Mouse (Mus musculus): ENCODE measurements at regions not wholly inside any gene's neighbourhood (a gene's known extent, or its start where the extent isn't known, plus 50 kb on each side); places are given as distances from the start of the nearest gene placed in this dataset.

GRCm38 (mm10) chr8:53956148-53956547 lies 121.3 kb upstream of the Vegfc start:
- no peak for DNase-seq (ENCODE audit: low spot score in 2 of 2)

GRCm38 (mm10) chr8:53958548-53958947 lies 118.9 kb upstream of the Vegfc start:
- no peak for DNase-seq (ENCODE audit: low spot score in 2 of 2)

- no peak for DNase-seq (ENCODE audit: low spot score in 2 of 2)
Measured at GRCm38 (mm10) chr8:53962993-53963392, 114.4 kb upstream of the Vegfc start.

GRCm38 (mm10) chr8:53984296-53984695 lies 93.1 kb upstream of the Vegfc start:
- no peak for DNase-seq (ENCODE audit: low spot score in 2 of 2)

GRCm38 (mm10) chr8:53985685-53986084 lies 91.7 kb upstream of the Vegfc start:
- DNase-seq (ENCODE audit: low spot score in 2 of 2), result no peak

GRCm38 (mm10) chr8:53994208-53994607 lies 83.2 kb upstream of the Vegfc start:
- no peak for DNase-seq (ENCODE audit: low spot score in 2 of 2)

GRCm38 (mm10) chr8:53997461-53997860 lies 79.9 kb upstream of the Vegfc start:
- no peak for DNase-seq (ENCODE audit: low spot score in 2 of 2)

- no peak for DNase-seq (ENCODE audit: low spot score in 2 of 2)
Measured at GRCm38 (mm10) chr8:54002948-54003347, 74.5 kb upstream of the Vegfc start.

- DNase-seq (ENCODE audit: low spot score in 2 of 2), result no peak
Measured at GRCm38 (mm10) chr8:54014096-54014495, 63.3 kb upstream of the Vegfc start.

GRCm38 (mm10) chr8:54018535-54019165 lies 58.8 kb upstream of the Vegfc start:
- DNase-seq (ENCODE audit: low spot score in 2 of 2), result no peak
